Mouse (Mus musculus) hindbrain, embryonic 10.5 days (tissue): ENCODE data around the gene Rnf5. TPM values are rescaled to one million over a fixed set of nuclear protein-coding genes. Genes with fewer than 3 reads are reported as not detected.

Experiments
- DNase-seq: peaks from one replicate; pipeline ENCODE4 v3.0.0-alpha.2; 2017; ENCODE audit warnings: low spot score
- H3K27ac ChIP-seq: fragments of 300-500 bp; sonication (generic); 2 replicates; pipeline ENCODE4 v1.5.1; 2016; ENCODE audit warnings: mild to moderate bottlenecking, moderate library complexity
- H3K27me3 ChIP-seq: fragments of 300-500 bp; sonication (generic); 2 replicates; pipeline ENCODE4 v1.6.1; 2016; ENCODE audit warnings: mild to moderate bottlenecking; ENCODE audit not compliant: poor library complexity, insufficient read depth, severe bottlenecking
- H3K36me3 ChIP-seq: fragments of 300-500 bp; sonication (generic); 2 replicates; pipeline ENCODE4 v1.6.1; 2016; ENCODE audit warnings: mild to moderate bottlenecking, moderate library complexity
- H3K4me1 ChIP-seq: fragments of 300-500 bp; sonication (generic); replicated peaks from 2 replicates; pipeline ENCODE4 v1.6.1; 2016; ENCODE audit warnings: mild to moderate bottlenecking
- H3K4me3 ChIP-seq: fragments of 300-500 bp; sonication (generic); 2 replicates; pipeline ENCODE4 v1.5.1; 2016; ENCODE audit warnings: mild to moderate bottlenecking, moderate library complexity
- H3K9me3 ChIP-seq: fragments of 300-500 bp; sonication (generic); 2 replicates; pipeline ENCODE4 v1.6.1; 2016; ENCODE audit warnings: mild to moderate bottlenecking, moderate library complexity
- WGBS: fragments of 180-500 bp; shearing (Covaris S2); methylation state at CpG from one replicate; pipeline ENCODE4 v1.1.7; 2016; 5-methylcytosine and 5-hydroxymethylcytosine counted together
- polyA plus RNA-seq: library from polyadenylated mRNA; unstranded; fragments of >200 nt; fragmentation: Nextera tagmentation; extraction: Ambion mirVana; gene quantifications from 2 replicates; pipeline ENCODE4 v1.2.1, GENCODE M21; 2016

Rnf5 gene
- polyA plus RNA-seq, 1 experiment from 2014 or later, result 223 TPM

- peaks cover 80% of the 10 kb centered on the region for H3K36me3 ChIP-seq
- peaks cover 44% of the 10 kb centered on the region for H3K4me1 ChIP-seq
- no peak for DNase-seq
- no peaks in the 10 kb centered on the region for H3K27me3 ChIP-seq
- no peaks in the 10 kb centered on the region for H3K9me3 ChIP-seq
- no peak overlapping the region for H3K4me3 ChIP-seq
- 96% methylated on average over 8 of the region's 8 CpGs for WGBS
- H3K27ac ChIP-seq, result no peak overlapping the region
Measured at GRCm38 (mm10) chr17:34611050-34611449, 7.6 kb upstream of the Rnf5 start.

- H3K27ac ChIP-seq, result no peak overlapping the region
- WGBS, result 89% methylated on average over 7 of the region's 7 CpGs
- H3K4me1 ChIP-seq, result peaks cover 46% of the 10 kb centered on the region
- H3K9me3 ChIP-seq, result no peaks in the 10 kb centered on the region
- peak overlapping the region; percentile 100; the same call in 1 of the 2 replicates for H3K4me3 ChIP-seq
- DNase-seq, result no peak
- peaks cover 51% of the 10 kb centered on the region for H3K36me3 ChIP-seq
- H3K27me3 ChIP-seq, result no peaks in the 10 kb centered on the region
Measured at GRCm38 (mm10) chr17:34607997-34608396, 4.5 kb upstream of the Rnf5 start.

DNA sequence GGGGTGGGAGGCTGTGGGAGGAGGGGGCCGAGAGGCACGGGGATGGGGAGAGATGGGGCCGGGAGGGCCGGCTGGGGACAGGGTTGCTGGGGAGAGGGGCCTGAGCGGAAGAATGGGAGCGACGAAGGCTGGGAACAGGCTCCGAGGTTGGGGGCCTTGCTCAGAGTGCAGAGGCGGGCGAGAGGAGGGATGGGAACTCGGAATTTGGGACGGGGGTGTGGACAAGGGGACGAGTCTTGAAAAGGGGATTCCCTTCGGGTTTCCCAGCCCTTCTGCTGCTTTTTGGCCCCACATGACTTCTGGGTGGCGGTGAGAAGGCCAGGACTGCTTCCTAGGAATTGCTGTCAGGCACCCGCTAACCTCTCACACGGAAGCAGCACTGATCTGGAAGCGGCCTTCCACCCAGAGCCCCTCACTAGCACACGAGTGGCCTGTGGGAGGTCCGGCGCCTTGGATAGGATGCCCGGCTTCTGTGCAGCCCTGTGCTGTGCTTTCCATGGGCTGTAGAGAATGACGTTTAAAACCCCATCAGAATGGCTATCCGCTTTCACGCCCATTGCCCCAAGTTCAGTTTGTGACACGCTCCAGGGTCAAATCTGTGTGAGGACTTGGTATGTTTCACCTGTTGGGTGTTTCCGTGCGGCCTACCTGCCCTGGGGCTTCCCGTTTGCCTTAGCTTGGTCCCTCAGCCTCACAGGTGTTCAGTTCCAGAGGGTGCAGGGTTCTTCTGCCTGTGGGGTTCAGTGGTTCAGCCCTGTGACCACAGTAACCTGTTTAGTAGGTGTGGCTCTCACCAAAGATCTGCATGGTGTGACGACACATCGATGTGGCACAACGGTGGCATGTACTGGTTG, 2.9 kb upstream of the Rnf5 start:
- H3K4me3 ChIP-seq, result peak overlapping the region; percentile 100
- no peaks in the 10 kb centered on the region for H3K27me3 ChIP-seq
- DNase-seq, result peak; percentile 56
- H3K4me1 ChIP-seq, result peaks cover 61% of the 10 kb centered on the region
- peak overlapping the region; percentile 97 for H3K27ac ChIP-seq
- 17% methylated on average over 32 of the region's 32 CpGs for WGBS
- no peaks in the 10 kb centered on the region for H3K9me3 ChIP-seq
- peaks cover 43% of the 10 kb centered on the region for H3K36me3 ChIP-seq

- Histone ChIP-seq H3K27me3 (no peaks in the 10 kb centered on the region), H3K36me3 (peaks cover 43% of the 10 kb centered on the region), H3K27ac (peak overlapping the region; percentile 97), H3K4me1 (peaks cover 61% of the 10 kb centered on the region), H3K4me3 (peak overlapping the region; percentile 100), H3K9me3 (no peaks in the 10 kb centered on the region)
- DNase-seq, result peak; percentile 95
- 1% methylated on average over 30 of the region's 30 CpGs for WGBS
Measured at GRCm38 (mm10) chr17:34605609-34606008, 2.1 kb upstream of the Rnf5 start.

DNA sequence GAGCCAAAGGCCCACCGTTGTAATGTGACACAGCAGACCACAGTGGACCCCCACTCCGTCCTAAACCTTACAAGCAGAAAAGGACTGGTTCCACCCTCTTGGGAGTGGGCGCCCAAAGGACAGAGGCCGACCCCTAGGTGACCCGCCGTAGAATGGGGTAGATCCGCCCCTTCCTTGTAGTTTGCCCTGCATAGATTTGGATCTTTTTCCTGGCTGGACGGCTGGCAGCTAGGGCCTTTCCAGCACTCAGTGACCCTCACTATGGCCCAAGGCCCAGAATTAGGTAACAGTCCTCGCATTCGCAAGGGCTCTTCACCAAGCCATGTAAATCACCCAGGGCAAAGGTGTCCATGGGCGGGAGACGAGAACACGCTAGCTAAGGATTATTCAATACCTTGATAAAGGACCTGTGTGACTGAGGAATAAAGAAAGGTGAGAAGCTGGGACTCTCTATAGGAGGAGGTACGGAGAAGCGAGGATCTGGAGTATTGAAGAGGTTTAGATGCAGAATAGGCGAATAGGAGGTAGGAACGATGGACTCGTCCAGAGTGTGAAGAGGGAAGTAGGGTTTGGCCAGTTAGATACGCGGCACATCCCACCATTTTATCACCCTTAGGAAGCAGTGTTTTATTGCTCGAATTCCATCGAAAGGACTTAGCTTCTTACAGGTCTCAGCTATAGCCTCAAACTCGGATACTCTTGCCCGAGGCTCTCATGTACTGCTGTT, 1.2 kb upstream of the Rnf5 start:
- peaks cover 65% of the 10 kb centered on the region for H3K4me1 ChIP-seq
- no peaks in the 10 kb centered on the region for H3K9me3 ChIP-seq
- peak overlapping the region; percentile 97 for H3K27ac ChIP-seq
- peaks cover 43% of the 10 kb centered on the region for H3K36me3 ChIP-seq
- H3K27me3 ChIP-seq, result no peaks in the 10 kb centered on the region
- DNase-seq, result no peak
- H3K4me3 ChIP-seq, result peak overlapping the region; percentile 100
- 22% methylated on average over 24 of the region's 24 CpGs for WGBS

- peak within 1 kb of the TSS; percentile 100 for H3K4me3 ChIP-seq
- peak within 1 kb of the TSS; percentile 97 for H3K27ac ChIP-seq
- no peaks in the 10 kb centered on the region for H3K27me3 ChIP-seq
- under 1% methylated on average over 35 of the region's 35 CpGs for WGBS
- H3K4me1 ChIP-seq, result peaks cover 70% of the 10 kb centered on the region
- H3K36me3 ChIP-seq, result peaks cover 46% of the 10 kb centered on the region
- H3K9me3 ChIP-seq, result no peaks in the 10 kb centered on the region
- peak; percentile 100 for DNase-seq
Measured at GRCm38 (mm10) chr17:34604061-34604508, 595 bp upstream of the Rnf5 start, which contains the start of gene Agpat1. Agpat1 (plus strand) TSS chr17:34604262.

- 0 out of 2 replicates have a peak overlapping the region, but pooled peaks have one; percentile 97 for H3K27ac ChIP-seq
- peak overlapping the region; percentile 100 for H3K4me3 ChIP-seq
- no peaks in the 10 kb centered on the region for H3K27me3 ChIP-seq
- no peaks in the 10 kb centered on the region for H3K9me3 ChIP-seq
- H3K4me1 ChIP-seq, result peaks cover 68% of the 10 kb centered on the region
- H3K36me3 ChIP-seq, result peaks cover 30% of the 10 kb centered on the region
- no peak for DNase-seq
- WGBS, result 88% methylated on average over 12 of the region's 12 CpGs
Measured at GRCm38 (mm10) chr17:34601796-34602195, 1.7 kb downstream of the Rnf5 start.

DNA sequence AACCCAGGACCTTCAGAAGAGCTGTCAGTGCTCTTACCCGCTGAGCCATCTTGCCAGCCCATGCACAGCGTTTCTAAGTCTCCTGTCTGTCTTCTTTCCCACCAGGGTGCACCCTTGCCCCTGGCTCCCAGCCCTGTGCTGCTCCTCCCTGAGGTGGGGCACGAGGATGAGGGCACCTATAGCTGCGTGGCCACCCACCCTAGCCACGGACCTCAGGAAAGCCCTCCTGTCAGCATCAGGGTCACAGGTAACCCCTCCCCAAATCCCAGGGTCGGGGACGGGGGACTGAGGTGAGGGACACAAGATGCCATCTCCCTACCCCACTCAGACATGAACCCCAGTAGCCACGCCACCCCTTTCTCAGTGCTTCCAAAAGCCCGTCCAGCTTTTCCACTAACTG, 3.6 kb downstream of the Rnf5 start:
- WGBS, result 78% methylated on average over 9 of the region's 9 CpGs
- no peaks in the 10 kb centered on the region for H3K27me3 ChIP-seq
- no peak for DNase-seq

GRCm38 (mm10) chr17:34597566-34598095, 5.9 kb downstream of the Rnf5 start, which contains the start of gene Ager:
Ager (plus strand) TSS chr17:34597862.
- DNase-seq, result no peak
- Histone ChIP-seq H3K4me3 (peak within 1 kb of the TSS; percentile 11; the same call in 1 of the 2 replicates), H3K9me3 (no peaks in the 10 kb centered on the region), H3K27ac (peak within 1 kb of the TSS; percentile 66), H3K27me3 (no peaks in the 10 kb centered on the region), H3K4me1 (peaks cover 80% of the 10 kb centered on the region), H3K36me3 (peaks cover 62% of the 10 kb centered on the region)
- 23% methylated on average over 6 of the region's 6 CpGs for WGBS

More for the DNA sequence above, 3.6 kb downstream of the Rnf5 start:
- H3K4me1 ChIP-seq, result peaks cover 68% of the 10 kb centered on the region
- 0 out of 2 replicates have a peak overlapping the region, but pooled peaks have one; percentile 18 for H3K4me3 ChIP-seq
- peaks cover 49% of the 10 kb centered on the region for H3K36me3 ChIP-seq
- H3K27ac ChIP-seq, result no peak overlapping the region
- H3K9me3 ChIP-seq, result no peaks in the 10 kb centered on the region

DNA sequence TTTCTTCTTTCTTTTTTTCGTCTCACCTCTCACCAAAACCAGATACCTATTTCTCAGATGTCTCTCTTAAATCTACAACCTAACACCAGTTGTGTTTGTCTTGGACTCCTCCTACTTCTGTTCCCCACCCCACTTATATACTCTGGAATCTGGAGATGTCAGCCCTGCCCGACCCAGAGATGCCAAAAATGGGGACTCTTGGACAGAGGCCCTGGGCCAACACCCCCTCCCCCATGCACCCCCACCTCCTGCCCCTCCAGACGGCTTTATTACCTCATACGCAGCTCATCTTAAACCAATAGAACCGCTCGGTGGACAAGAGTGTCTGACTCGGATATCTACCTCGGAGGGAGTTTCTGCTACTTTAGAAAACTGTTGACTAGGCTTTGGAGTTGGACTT, 7.4 kb downstream of the Rnf5 start:
- peaks cover 51% of the 10 kb centered on the region for H3K36me3 ChIP-seq
- no peak overlapping the region for H3K27ac ChIP-seq
- peaks cover 82% of the 10 kb centered on the region for H3K4me1 ChIP-seq
- no peaks in the 10 kb centered on the region for H3K27me3 ChIP-seq
- no peaks in the 10 kb centered on the region for H3K9me3 ChIP-seq
- 87% methylated on average over 8 of the region's 8 CpGs for WGBS
- H3K4me3 ChIP-seq, result no peak overlapping the region
- no peak for DNase-seq

DNA sequence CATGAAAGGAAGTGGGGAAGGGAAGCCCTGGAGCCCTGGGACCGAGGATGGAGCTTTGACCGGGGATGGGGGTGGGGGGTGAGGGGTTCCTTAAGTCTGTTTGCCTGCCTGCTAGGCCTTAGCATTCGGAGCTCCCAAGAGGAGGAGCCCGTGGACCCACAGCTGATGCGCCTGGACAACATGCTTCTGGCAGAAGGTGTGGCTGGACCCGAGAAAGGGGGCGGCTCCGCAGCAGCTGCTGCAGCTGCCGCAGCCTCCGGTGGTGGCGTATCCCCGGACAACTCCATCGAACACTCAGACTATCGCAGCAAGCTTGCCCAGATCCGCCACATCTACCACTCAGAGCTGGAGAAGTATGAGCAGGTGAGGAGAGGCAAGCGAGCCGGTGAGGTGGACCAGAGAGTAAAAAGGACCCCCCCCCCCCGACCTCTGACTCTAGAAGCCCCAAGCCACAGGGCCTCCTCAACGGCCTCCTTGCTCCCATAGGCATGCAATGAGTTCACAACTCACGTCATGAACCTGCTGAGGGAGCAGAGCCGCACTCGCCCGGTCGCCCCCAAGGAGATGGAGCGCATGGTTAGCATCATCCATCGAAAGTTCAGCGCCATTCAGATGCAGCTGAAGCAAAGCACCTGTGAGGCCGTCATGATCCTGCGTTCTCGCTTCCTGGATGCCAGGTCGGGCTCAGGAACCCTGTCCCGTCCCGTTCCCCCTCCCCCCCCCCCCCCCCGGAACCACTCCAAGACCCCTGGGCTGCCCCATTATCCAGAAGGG, 9.6 kb downstream of the Rnf5 start:
- Histone ChIP-seq H3K27ac (peak overlapping the region; percentile 99), H3K9me3 (no peaks in the 10 kb centered on the region), H3K4me1 (peaks cover 93% of the 10 kb centered on the region), H3K36me3 (peaks cover 34% of the 10 kb centered on the region), H3K27me3 (no peaks in the 10 kb centered on the region), H3K4me3 (peak overlapping the region; percentile 87)
- peak; percentile 53 for DNase-seq
- 56% methylated on average over 34 of the region's 34 CpGs for WGBS
